Mouse (Mus musculus): ENCODE results near the gene Olfr520. TPM values are rescaled to one million over a fixed set of nuclear protein-coding genes. Genes with fewer than 3 reads are reported as not detected.
A peak's percentile ranks its signal among the peaks of the same experiment; 100 is the strongest.
"Not testable (repeated sequence)": the region's sequence is repeated elsewhere in the genome, so short reads cannot be mapped to it uniquely, and the experiment has no call there.

The Olfr520 gene
- total RNA-seq, 2 experiments from 2014 or later, result not detected

DNA sequence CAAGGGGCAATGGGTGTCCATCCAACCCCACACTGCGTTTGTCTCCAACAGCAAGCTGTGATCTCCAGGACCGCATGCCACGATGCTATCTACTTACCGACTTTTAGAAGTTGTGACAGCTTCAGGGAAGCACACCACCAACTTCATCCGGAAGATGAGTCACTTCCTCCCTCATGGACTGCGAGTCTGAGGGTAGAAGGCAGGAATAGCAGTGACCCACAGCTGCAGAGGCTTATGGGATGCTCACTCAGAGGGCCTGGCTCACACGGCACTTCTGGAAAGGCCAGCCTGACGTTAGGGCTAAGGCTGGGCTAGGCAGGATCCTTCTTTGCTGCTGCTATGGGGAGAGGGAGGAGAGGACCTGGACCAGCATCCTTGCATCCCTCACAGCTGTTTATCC lies 18.9 kb upstream of the Olfr520 start, which contains the start of gene Slco2b1:
Gene Slco2b1, minus strand, starts transcription at position 175 of the 400 bp plus-strand sequence.
- peak; percentile 47 to 75 for DNase-seq

DNA sequence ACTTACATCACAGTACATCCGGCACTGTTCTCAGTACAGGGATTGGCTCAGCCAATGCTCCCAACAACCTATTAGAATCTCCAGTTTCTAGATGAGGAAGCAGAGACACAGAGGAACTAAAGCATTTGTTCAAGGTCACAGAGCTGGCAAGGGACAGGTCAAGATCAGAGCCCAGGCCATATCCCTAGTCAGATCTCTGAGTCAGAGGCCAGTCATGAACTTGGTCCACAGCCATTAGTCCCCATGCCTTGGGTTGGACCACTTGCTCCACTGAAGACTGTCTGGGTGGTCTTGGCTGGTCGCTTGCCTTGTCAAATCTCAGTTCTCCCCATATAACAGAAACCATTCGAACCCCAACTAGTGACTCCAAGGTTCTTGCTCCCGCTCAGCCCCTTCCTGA lies 17.6 kb upstream of the Olfr520 start:
- no peak for DNase-seq

DNA sequence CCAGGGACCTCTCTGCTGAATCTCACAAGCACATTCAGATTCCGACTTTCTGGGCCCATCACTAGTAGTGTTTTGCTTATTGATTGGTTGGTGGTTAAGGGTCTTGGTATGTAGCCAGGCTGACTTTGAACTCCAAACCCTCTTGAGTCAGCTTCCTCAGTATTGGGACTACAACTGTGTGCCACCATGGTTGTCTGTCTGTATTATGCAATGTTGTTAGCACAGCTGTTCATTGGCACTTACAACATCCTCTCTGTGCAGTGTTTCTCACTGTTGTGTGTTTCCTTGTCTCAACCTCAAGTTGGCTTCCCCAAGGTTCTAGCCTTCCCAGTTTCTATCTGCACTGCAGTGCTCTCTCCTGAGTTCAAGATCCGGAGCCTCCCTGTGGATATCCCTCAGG lies 13.5 kb upstream of the Olfr520 start:
- DNase-seq, result no peak

DNA sequence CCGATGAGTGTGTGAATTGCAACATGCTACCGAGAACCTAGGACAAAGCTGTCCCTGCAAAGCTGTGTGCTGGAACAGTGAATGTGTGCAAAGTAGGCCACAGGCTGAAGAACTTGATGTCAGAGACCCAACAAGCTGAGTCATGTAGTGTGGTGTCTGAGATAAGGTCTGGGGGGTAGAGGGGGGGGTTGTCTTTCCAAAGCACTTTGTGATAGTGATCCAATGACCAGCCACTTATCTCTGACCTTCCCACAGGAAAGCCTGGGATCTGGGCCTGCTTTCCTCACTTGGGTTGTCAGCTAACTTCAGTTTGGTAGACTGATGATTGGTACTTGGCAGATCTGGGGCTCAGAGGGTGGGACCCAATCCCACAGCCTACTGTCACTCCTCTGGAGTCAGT lies 4.5 kb downstream of the Olfr520 start:
- peak; percentile 72 to 78 for DNase-seq

GRCm38 (mm10) chr7:99735491-99735890 lies 5.4 kb downstream of the Olfr520 start:
- DNase-seq, result not testable (repeated sequence)

DNA sequence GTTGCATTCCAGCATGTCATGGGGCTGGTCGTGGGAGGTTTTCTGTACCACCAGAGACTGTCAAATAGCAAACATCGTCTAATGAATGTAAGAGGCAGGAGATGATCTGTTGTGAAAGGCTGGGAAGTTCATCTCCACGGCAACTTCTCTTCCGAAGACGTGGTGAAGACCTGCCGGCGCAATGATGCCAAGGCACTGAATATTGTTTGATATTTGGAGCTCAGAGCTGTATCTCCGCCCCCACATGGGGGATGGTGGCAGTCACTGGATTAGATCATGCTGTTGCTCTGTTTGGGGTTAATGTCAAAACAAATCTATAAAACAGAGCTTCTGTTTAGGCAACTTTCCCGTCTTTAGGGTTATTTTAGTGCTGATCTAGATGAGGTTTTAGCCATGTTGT lies 9.2 kb downstream of the Olfr520 start:
- no peak for DNase-seq

DNA sequence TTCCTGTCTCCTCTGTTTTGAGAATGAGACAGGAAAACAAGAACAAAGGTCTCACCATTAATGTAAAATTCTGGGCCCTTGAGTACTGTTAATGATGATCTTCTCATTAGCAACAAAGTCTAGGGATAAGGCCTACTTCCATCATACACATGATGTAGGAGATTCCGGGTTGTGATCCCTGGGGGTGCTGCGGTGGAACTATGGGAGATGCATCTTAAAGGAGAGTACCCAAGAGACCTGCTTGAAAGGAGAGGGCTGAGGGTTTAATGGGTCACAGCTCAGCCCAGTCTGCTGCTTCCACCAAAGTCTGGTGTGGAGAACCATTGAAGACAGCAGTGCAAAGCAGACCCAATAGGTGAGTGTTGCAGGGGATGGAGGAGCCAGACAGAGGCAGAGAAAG lies 33.1 kb downstream of the Olfr520 start, which contains the start of gene Olfr521:
Gene Olfr521, plus strand, starts transcription at position 301 of the 400 bp plus-strand sequence.
- no peak for DNase-seq

GRCm38 (mm10) chr7:99781385-99781784 lies 51.3 kb downstream of the Olfr520 start:
- no peak for DNase-seq

GRCm38 (mm10) chr7:99781916-99782315 lies 51.8 kb downstream of the Olfr520 start:
- peak in 1 of 2 experiments; percentile 27 for DNase-seq

DNA sequence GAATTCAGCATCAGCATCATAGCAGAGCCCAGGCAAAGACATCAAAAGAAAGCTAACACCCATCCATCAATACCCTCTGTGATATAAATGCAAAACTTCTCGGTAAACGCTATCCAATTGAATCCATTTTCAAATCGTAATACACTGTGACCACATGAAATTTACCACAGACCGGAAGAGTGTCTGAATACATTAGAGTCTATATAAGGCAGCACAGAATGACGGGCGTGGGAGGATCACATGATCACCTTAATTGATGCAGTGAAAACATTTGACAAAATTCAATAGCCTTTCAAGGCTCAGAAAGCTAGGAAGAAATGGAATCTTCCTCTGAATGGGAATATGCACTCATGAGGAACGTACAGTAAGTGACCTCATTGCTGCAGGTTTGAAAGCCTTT lies 53.3 kb downstream of the Olfr520 start:
- no peak for DNase-seq

- no peak for DNase-seq
These were observed 55.5 kb downstream of the Olfr520 start for GRCm38 (mm10) chr7:99785553-99785952.

Other genes starting within 250 kb of the Olfr520 start
- 100 to 1,000 TPM; 359 to 372 TPM for gene Rps3, start 246.5 kb upstream of the Olfr520 start, total RNA-seq (2021)
- gene Arrb1, start 194.8 kb upstream of the Olfr520 start, total RNA-seq (2021), result 10 to 100 TPM; 23.3 to 23.7 TPM
- gene Tpbgl, start 103.2 kb upstream of the Olfr520 start, total RNA-seq (2021), result 1 to 10 TPM; 2.3 to 3.2 TPM
- 1 to 10 TPM; 9.2 to 9.7 TPM for gene Slco2b1, start 18.9 kb upstream of the Olfr520 start, total RNA-seq (2021)
- not detected for gene Olfr521, start 33.2 kb downstream of the Olfr520 start, total RNA-seq (2021)
- gene Neu3, start 98.1 kb downstream of the Olfr520 start, total RNA-seq (2021), result 1 to 10 TPM; 3.6 to 3.7 TPM
- gene Xrra1, start 128.8 kb downstream of the Olfr520 start, total RNA-seq (2021), result under 1 TPM in 1 of 2 experiments, not detected in 1; 0.23 TPM
- 10 to 100 TPM; 62.7 to 65.6 TPM for gene Spcs2, start 133.2 kb downstream of the Olfr520 start, total RNA-seq (2021)